Mouse (Mus musculus) MEL (cell line): ENCODE data around the gene Gm20696. TPM values are rescaled to one million over a fixed set of nuclear protein-coding genes. Genes with fewer than 3 reads are reported as not detected.

Source experiments
- DNase-seq: peaks from one replicate; pipeline ENCODE4 v3.0.0; 2011; ENCODE audit warnings: low read depth, low spot score
- H3K27ac ChIP-seq: 2 replicates; pipeline ENCODE4 v1.5.1; 2012; ENCODE audit warnings: low read depth, mild to moderate bottlenecking, control low read depth, low read length, moderate library complexity; ENCODE audit not compliant: control insufficient read depth
- H3K27me3 ChIP-seq, 2 experiments: fragments of 150-350 bp in 1 of 2; sonication (generic) in 1 of 2; 2 replicates each; pipeline ENCODE4 v1.6.1; 2012; ENCODE audit warnings: low read length in 2 of 2, mild to moderate bottlenecking in 2 of 2, improper control_type of control experiment in 1 of 2, moderate library complexity in 1 of 2; ENCODE audit not compliant: insufficient read depth in 2 of 2, control insufficient read depth in 1 of 2
- H3K36me3 ChIP-seq, 2 experiments: 2 replicates each; pipeline ENCODE4 v1.6.1; 2012 to 2014; ENCODE audit warnings: low read length in 2 of 2, improper control_type of control experiment in 1 of 2, inconsistent platforms in 1 of 2, mild to moderate bottlenecking in 1 of 2; ENCODE audit not compliant: insufficient read depth in 2 of 2, control insufficient read depth in 1 of 2
- H3K4me1 ChIP-seq, 2 experiments: fragments of 150-350 bp in 1 of 2; sonication (generic) in 1 of 2; 2 replicates each; pipeline ENCODE4 v1.6.1; 2012; ENCODE audit warnings: low read length in 2 of 2, improper control_type of control experiment in 1 of 2, mild to moderate bottlenecking in 1 of 2; ENCODE audit not compliant: insufficient read depth in 2 of 2, control insufficient read depth in 1 of 2
- H3K4me3 ChIP-seq, 2 experiments: fragments of 150-350 bp in 1 of 2; sonication (generic) in 1 of 2; 2 replicates each; pipeline ENCODE4 v1.5.1; 2012; ENCODE audit warnings: low read depth in 2 of 2, low read length in 2 of 2, mild to moderate bottlenecking in 2 of 2, moderate library complexity in 2 of 2, control low read depth in 1 of 2, improper control_type of control experiment in 1 of 2; ENCODE audit not compliant: control insufficient read depth in 1 of 2, insufficient read depth in 1 of 2
- H3K79me2 ChIP-seq: 2 replicates; pipeline ENCODE4 v1.6.1; 2012; ENCODE audit warnings: mild to moderate bottlenecking, low read length, moderate library complexity; ENCODE audit not compliant: control insufficient read depth, poor library complexity, insufficient read depth
- H3K9ac ChIP-seq: 2 replicates; pipeline ENCODE4 v1.6.1; 2012; ENCODE audit warnings: low read depth, mild to moderate bottlenecking, control low read depth, low read length, moderate library complexity; ENCODE audit not compliant: control insufficient read depth, poor library complexity, severe bottlenecking
- H3K9me3 ChIP-seq: fragments of 150-350 bp; sonication (generic); replicated peaks from 2 replicates; pipeline ENCODE4 v1.6.1; 2012; ENCODE audit warnings: mild to moderate bottlenecking, low read length, improper control_type of control experiment, moderate library complexity; ENCODE audit not compliant: insufficient read depth
- CHD2 ChIP-seq: IDR thresholded peaks from 2 replicates; pipeline ENCODE4 v1.6.1; 2011; ENCODE audit warnings: low read length, improper control_type of control experiment
- E2F4 ChIP-seq: IDR thresholded peaks from 2 replicates; pipeline ENCODE4 v1.6.1; 2011; ENCODE audit warnings: low read depth, low read length, improper control_type of control experiment, borderline replicate concordance
- ELF1 ChIP-seq: IDR thresholded peaks from 2 replicates; pipeline ENCODE4 v1.6.1; 2014; ENCODE audit warnings: low read depth, mild to moderate bottlenecking, inconsistent platforms, low read length, improper control_type of control experiment, moderate library complexity
- ETS1 ChIP-seq: IDR thresholded peaks from 2 replicates; pipeline ENCODE4 v1.6.1; 2012; ENCODE audit warnings: low read depth, mild to moderate bottlenecking, inconsistent platforms, low read length, improper control_type of control experiment, moderate library complexity
- GABPA ChIP-seq: IDR thresholded peaks from 2 replicates; pipeline ENCODE4 v1.6.1; 2012; ENCODE audit warnings: low read depth, mild to moderate bottlenecking, inconsistent platforms, low read length, improper control_type of control experiment, moderate library complexity
- GATA1 ChIP-seq: IDR thresholded peaks from 2 replicates; pipeline ENCODE4 v1.6.1; 2011; ENCODE audit warnings: low read depth, low read length, improper control_type of control experiment
- JUND ChIP-seq: IDR thresholded peaks from 2 replicates; pipeline ENCODE4 v1.6.1; 2011; ENCODE audit warnings: low read depth, mild to moderate bottlenecking, improper control_type of control experiment, low read length
- MAFK ChIP-seq: IDR thresholded peaks from 2 replicates; pipeline ENCODE4 v1.6.1; 2011; ENCODE audit warnings: low read depth, mild to moderate bottlenecking, low read length, improper control_type of control experiment, borderline replicate concordance
- MAX ChIP-seq: IDR thresholded peaks from 2 replicates; pipeline ENCODE4 v1.6.1; 2011; ENCODE audit warnings: low read length, improper control_type of control experiment
- MAZ ChIP-seq: IDR thresholded peaks from 2 replicates; pipeline ENCODE4 v1.6.1; 2012; ENCODE audit warnings: low read depth, mild to moderate bottlenecking, inconsistent platforms, low read length, improper control_type of control experiment
- MYB ChIP-seq: IDR thresholded peaks from 2 replicates; pipeline ENCODE4 v1.6.1; 2011; ENCODE audit warnings: mild to moderate bottlenecking, low read depth, low read length, improper control_type of control experiment
- MYC ChIP-seq: IDR thresholded peaks from 2 replicates; pipeline ENCODE4 v1.6.1; 2011; ENCODE audit warnings: low read depth, mild to moderate bottlenecking, low read length, improper control_type of control experiment, moderate library complexity
- NELFE ChIP-seq: IDR thresholded peaks from 2 replicates; pipeline ENCODE4 v1.6.1; 2011; ENCODE audit warnings: low read depth, low read length, improper control_type of control experiment
- NRF1 ChIP-seq: IDR thresholded peaks from 2 replicates; pipeline ENCODE4 v1.6.1; 2014; ENCODE audit warnings: low read depth, mild to moderate bottlenecking, inconsistent platforms, low read length, improper control_type of control experiment, moderate library complexity; ENCODE audit not compliant: poor library complexity, insufficient read depth, severe bottlenecking
- POLR2AphosphoS2 ChIP-seq: IDR thresholded peaks from 2 replicates; pipeline ENCODE4 v1.6.1; 2011; ENCODE audit warnings: low read length, improper control_type of control experiment
- POLR2AphosphoS5 ChIP-seq: IDR thresholded peaks from 2 replicates; pipeline ENCODE4 v1.6.1; 2012; ENCODE audit warnings: low read depth, borderline replicate concordance, mild to moderate bottlenecking, inconsistent platforms, low read length, moderate library complexity, mixed read lengths
- RAD21 ChIP-seq: IDR thresholded peaks from 2 replicates; pipeline ENCODE4 v1.6.1; 2011; ENCODE audit warnings: mild to moderate bottlenecking, low read depth, low read length, improper control_type of control experiment
- SIN3A ChIP-seq: IDR thresholded peaks from 2 replicates; pipeline ENCODE4 v1.6.1; 2012; ENCODE audit warnings: low read length, improper control_type of control experiment, inconsistent platforms
- SMC3 ChIP-seq: IDR thresholded peaks from 2 replicates; pipeline ENCODE4 v1.6.1; 2011; ENCODE audit warnings: low read depth, low read length, improper control_type of control experiment
- TAL1 ChIP-seq: IDR thresholded peaks from 2 replicates; pipeline ENCODE4 v1.6.1; 2012; ENCODE audit warnings: mild to moderate bottlenecking, inconsistent platforms, low read length, moderate library complexity, mixed read lengths
- TBP ChIP-seq: IDR thresholded peaks from 2 replicates; pipeline ENCODE4 v1.8.0; 2011; ENCODE audit warnings: low read depth, low read length, improper control_type of control experiment
- UBTF ChIP-seq: IDR thresholded peaks from 2 replicates; pipeline ENCODE4 v1.6.1; 2012; ENCODE audit warnings: low read depth, mild to moderate bottlenecking, inconsistent platforms, low read length, improper control_type of control experiment, moderate library complexity, borderline replicate concordance; ENCODE audit not compliant: insufficient read depth
- USF1 ChIP-seq: IDR thresholded peaks from 2 replicates; pipeline ENCODE4 v1.6.1; 2014; ENCODE audit warnings: low read depth, mild to moderate bottlenecking, inconsistent platforms, low read length, improper control_type of control experiment, moderate library complexity
- ZC3H11A ChIP-seq: IDR thresholded peaks from 2 replicates; pipeline ENCODE4 v1.6.1; 2012; ENCODE audit warnings: low read depth, mild to moderate bottlenecking, inconsistent platforms, low read length, improper control_type of control experiment
- ZKSCAN1 ChIP-seq: IDR thresholded peaks from 2 replicates; pipeline ENCODE4 v1.6.1; 2012; ENCODE audit warnings: low read depth, mild to moderate bottlenecking, inconsistent platforms, low read length, improper control_type of control experiment, moderate library complexity
- ZMIZ1 ChIP-seq: IDR thresholded peaks from 2 replicates; pipeline ENCODE4 v1.6.1; 2012; ENCODE audit warnings: low read depth, mild to moderate bottlenecking, inconsistent platforms, low read length, improper control_type of control experiment, moderate library complexity
- ZNF384 ChIP-seq: IDR thresholded peaks from 2 replicates; pipeline ENCODE4 v1.6.1; 2012; ENCODE audit warnings: low read depth, mild to moderate bottlenecking, inconsistent platforms, low read length, improper control_type of control experiment
- polyA plus RNA-seq, 2 experiments: library from polyadenylated mRNA; stranded (reverse) in 1 of 2; unstranded in 1 of 2; fragments of >175 nt in 1 of 2; fragments of >200 nt in 1 of 2; gene quantifications; 2 replicates each; pipeline versions ENCODE4 v1.2.1 to v1.2.4; 2012; ENCODE audit warnings: low replicate concordance in 2 of 2, low read depth in 1 of 2; ENCODE audit not compliant: insufficient read length in 2 of 2, insufficient read depth in 1 of 2, missing spikeins in 1 of 2
- total RNA-seq: library from RNA; depleted of rRNA; stranded (reverse); fragments of 300-350 nt; gene quantifications from 2 replicates; pipeline ENCODE4 v1.2.3, GENCODE M21; 2012

The Gm20696 gene
- total and polyA plus RNA-seq, 3 experiments: 0.07 to 0.39 TPM; not detected in 1

GRCm38 (mm10) chr6:99667290-99667689 is 693 bp upstream of the Gm20696 start:
- Histone ChIP-seq H3K27me3 (no peaks in the 10 kb centered on the region), H3K9me3 (no peaks in the 10 kb centered on the region), H3K27ac (no peak overlapping the region), H3K36me3 (no peaks in the 10 kb centered on the region), H3K9ac (no peak overlapping the region), H3K79me2 (no peaks in the 10 kb centered on the region), H3K4me1 (no peaks in the 10 kb centered on the region), H3K4me3 (no peak overlapping the region)
- TF ChIP-seq MAX: no peak
- TF ChIP-seq ELF1: no peak
- TF ChIP-seq MAFK: no peak
- TF ChIP-seq CHD2: no peak
- no peak for TF ChIP-seq ZC3H11A
- no peak for TF ChIP-seq RAD21
- TF ChIP-seq ZMIZ1: no peak
- no peak for TF ChIP-seq UBTF
- no peak for TF ChIP-seq ETS1
- no peak for TF ChIP-seq E2F4
- no peak for TF ChIP-seq NELFE
- no peak for TF ChIP-seq NRF1
- no peak for TF ChIP-seq MAZ
- TF ChIP-seq POLR2AphosphoS5: no peak
- TF ChIP-seq SMC3: no peak
- TF ChIP-seq ZNF384: no peak
- no peak for TF ChIP-seq ZKSCAN1
- no peak for TF ChIP-seq MYB
- no peak for TF ChIP-seq SIN3A
- TF ChIP-seq MYC: no peak
- DNase-seq: no peak

GRCm38 (mm10) chr6:99665457-99666317 is 910 bp downstream of the Gm20696 start:
- Histone ChIP-seq H3K27me3 (no peaks in the 10 kb centered on the region), H3K79me2 (no peaks in the 10 kb centered on the region), H3K4me3 (no peak overlapping the region), H3K36me3 (no peaks in the 10 kb centered on the region), H3K9me3 (no peaks in the 10 kb centered on the region), H3K27ac (no peak overlapping the region), H3K4me1 (no peaks in the 10 kb centered on the region), H3K9ac (no peak overlapping the region)
- DNase-seq: no peak
- TF ChIP-seq JUND: no peak
- TF ChIP-seq MYB: no peak
- TF ChIP-seq MAFK: no peak
- no peak for TF ChIP-seq MAX
- TF ChIP-seq TAL1: no peak
- no peak for TF ChIP-seq USF1
- no peak for TF ChIP-seq POLR2AphosphoS2
- no peak for TF ChIP-seq MYC
- TF ChIP-seq GATA1: no peak
- TF ChIP-seq E2F4: no peak
- no peak for TF ChIP-seq ZC3H11A
- no peak for TF ChIP-seq ZNF384
- no peak for TF ChIP-seq SIN3A
- no peak for TF ChIP-seq SMC3
- no peak for TF ChIP-seq GABPA
- no peak for TF ChIP-seq NELFE
- TF ChIP-seq MAZ: no peak
- no peak for TF ChIP-seq TBP
- no peak for TF ChIP-seq ETS1
